Mouse (Mus musculus) MEL-GATA-1-ER (cell line): Measurements from ENCODE around the gene Agbl4.
"Not testable (repeated sequence)": the region's sequence is repeated elsewhere in the genome, so short reads cannot be mapped to it uniquely, and the experiment has no call there.

ENCODE experiments used
- DNase-seq: peaks from one replicate; pipeline ENCODE4 v3.0.0-alpha.2; 2012; ENCODE audit warnings: low read depth; ENCODE audit errors: extremely low read depth

Gene Agbl4

GRCm38 (mm10) chr4:110916061-110916460, 518.6 kb downstream of the Agbl4 start:
- no peak for DNase-seq

GRCm38 (mm10) chr4:110916565-110916964, 519.1 kb downstream of the Agbl4 start:
- no peak for DNase-seq

GRCm38 (mm10) chr4:110921013-110921412, 523.6 kb downstream of the Agbl4 start:
- DNase-seq = no peak

GRCm38 (mm10) chr4:111001641-111002040, 604.2 kb downstream of the Agbl4 start:
- DNase-seq = no peak

GRCm38 (mm10) chr4:111004719-111005479, 607.4 kb downstream of the Agbl4 start:
- no peak for DNase-seq

- DNase-seq = no peak
Observed at GRCm38 (mm10) chr4:111019376-111019775, 621.9 kb downstream of the Agbl4 start.

GRCm38 (mm10) chr4:111067330-111067729, 669.9 kb downstream of the Agbl4 start:
- no peak for DNase-seq

- DNase-seq = no peak
Observed at GRCm38 (mm10) chr4:111073738-111074497, 676.5 kb downstream of the Agbl4 start.

GRCm38 (mm10) chr4:111074701-111075154, 677.3 kb downstream of the Agbl4 start:
- no peak for DNase-seq

GRCm38 (mm10) chr4:111077810-111078209, 680.3 kb downstream of the Agbl4 start:
- DNase-seq = no peak

- no peak for DNase-seq
Observed at GRCm38 (mm10) chr4:111085330-111085729, 687.9 kb downstream of the Agbl4 start.

GRCm38 (mm10) chr4:111136217-111137147, 739.0 kb downstream of the Agbl4 start:
- no peak for DNase-seq

GRCm38 (mm10) chr4:111147748-111148147, 750.3 kb downstream of the Agbl4 start:
- DNase-seq = no peak

- no peak for DNase-seq
Observed at GRCm38 (mm10) chr4:111155859-111156258, 758.4 kb downstream of the Agbl4 start.

- no peak for DNase-seq
Observed at GRCm38 (mm10) chr4:111181478-111181877, 784.0 kb downstream of the Agbl4 start.

- no peak for DNase-seq
Observed at GRCm38 (mm10) chr4:111200100-111200499, 802.6 kb downstream of the Agbl4 start.

- DNase-seq = no peak
Observed at GRCm38 (mm10) chr4:111215191-111215762, 817.8 kb downstream of the Agbl4 start.

GRCm38 (mm10) chr4:111219030-111219429, 821.6 kb downstream of the Agbl4 start:
- DNase-seq = not testable (repeated sequence)

GRCm38 (mm10) chr4:111219543-111219942, 822.1 kb downstream of the Agbl4 start:
- DNase-seq = not testable (repeated sequence)

- DNase-seq = no peak
Observed at GRCm38 (mm10) chr4:111233849-111234248, 836.4 kb downstream of the Agbl4 start.

- DNase-seq = no peak
Observed at GRCm38 (mm10) chr4:111251917-111252316, 854.5 kb downstream of the Agbl4 start.
